Mouse (Mus musculus): ENCODE results near the gene Ifi213. TPM values are rescaled to one million over a fixed set of nuclear protein-coding genes. Genes with fewer than 3 reads are reported as not detected.
"Not testable (repeated sequence)": the region's sequence is repeated elsewhere in the genome, so short reads cannot be mapped to it uniquely, and the experiment has no call there.

Ifi213 gene
- polyA plus RNA-seq (2015; fragmentation: Nextera tagmentation; extraction: Ambion mirVana): not detected in 2 replicates

DNA sequence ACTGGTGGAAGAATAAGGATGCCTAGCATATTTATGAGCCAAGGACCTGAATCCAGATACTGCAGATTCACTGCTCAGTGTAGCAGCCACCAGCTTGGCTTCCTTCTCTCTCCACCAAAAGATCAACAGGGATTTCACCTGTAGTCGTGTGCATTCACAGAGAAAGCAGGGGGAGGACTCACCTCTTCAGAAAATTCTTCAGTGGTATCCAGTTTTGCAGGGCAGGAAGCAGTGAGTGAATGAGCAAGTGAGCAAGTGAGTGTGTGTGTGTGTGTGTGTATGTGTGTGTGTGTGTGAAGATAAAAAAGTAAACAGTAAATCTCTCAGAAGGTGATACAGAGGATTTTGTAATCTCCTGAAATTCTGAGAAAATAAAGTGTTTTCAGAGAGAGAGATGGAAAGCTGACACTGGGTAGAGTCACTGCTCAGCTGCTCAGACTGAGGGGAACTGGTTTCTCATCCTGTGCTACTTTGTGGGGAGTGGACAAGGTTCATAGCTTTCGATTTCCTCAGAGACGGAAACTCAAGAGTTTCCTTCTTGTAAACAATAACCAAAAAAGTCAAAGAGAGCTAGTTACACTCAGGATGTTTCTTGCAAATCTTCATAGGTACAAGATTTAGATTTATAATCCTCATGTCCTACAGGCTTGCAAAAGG lies at the start of gene Ifi213:
Gene Ifi213, minus strand, starts transcription at position 437 of the 657 bp plus-strand sequence.
- H3K4me2 ChIP-seq; H3K36me3 ChIP-seq (ENCODE audit: poor library complexity, severe bottlenecking); H3K9me3 ChIP-seq (replicated peaks); H3K9ac ChIP-seq; ATAC-seq; H3K4me1 ChIP-seq; H3K27me3 ChIP-seq; H3K4me3 ChIP-seq; H3K27ac ChIP-seq: not testable (repeated sequence)
- 84% methylated on average over 3 of the region's 3 CpGs for WGBS

DNA sequence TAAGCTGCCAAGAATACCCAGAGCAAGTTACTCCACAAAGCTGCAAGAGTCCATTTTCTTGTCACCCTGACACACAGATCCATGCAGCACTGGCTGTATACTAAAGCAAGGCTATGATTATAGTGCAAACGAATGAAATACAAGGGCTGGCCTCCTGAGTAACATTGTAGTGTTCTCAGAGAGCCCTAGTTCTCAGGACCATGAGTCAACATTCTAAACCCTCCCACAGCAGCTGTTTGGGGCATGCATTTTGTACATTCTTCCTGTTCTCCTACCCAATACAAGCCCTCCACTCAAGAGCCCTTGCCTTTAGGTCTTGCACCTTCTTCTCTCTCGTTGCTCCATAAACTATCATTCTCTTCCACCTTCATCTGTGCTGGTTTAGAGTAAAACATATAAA lies 46.3 kb upstream of the Ifi213 start:
- no peaks in the 10 kb centered on the region for H3K9me3 ChIP-seq (replicated peaks)
- no peaks in the 10 kb centered on the region for H3K27me3 ChIP-seq
- H3K4me1 ChIP-seq: no peaks in the 10 kb centered on the region
- 69% methylated on average over 2 of the region's 2 CpGs for WGBS
- H3K27ac ChIP-seq: no peak overlapping the region
- H3K4me2 ChIP-seq: no peak overlapping the region
- no peak for ATAC-seq
- no peak overlapping the region for H3K9ac ChIP-seq
- no peaks in the 10 kb centered on the region for H3K36me3 ChIP-seq (ENCODE audit: poor library complexity, severe bottlenecking)
- H3K4me3 ChIP-seq: no peak overlapping the region

DNA sequence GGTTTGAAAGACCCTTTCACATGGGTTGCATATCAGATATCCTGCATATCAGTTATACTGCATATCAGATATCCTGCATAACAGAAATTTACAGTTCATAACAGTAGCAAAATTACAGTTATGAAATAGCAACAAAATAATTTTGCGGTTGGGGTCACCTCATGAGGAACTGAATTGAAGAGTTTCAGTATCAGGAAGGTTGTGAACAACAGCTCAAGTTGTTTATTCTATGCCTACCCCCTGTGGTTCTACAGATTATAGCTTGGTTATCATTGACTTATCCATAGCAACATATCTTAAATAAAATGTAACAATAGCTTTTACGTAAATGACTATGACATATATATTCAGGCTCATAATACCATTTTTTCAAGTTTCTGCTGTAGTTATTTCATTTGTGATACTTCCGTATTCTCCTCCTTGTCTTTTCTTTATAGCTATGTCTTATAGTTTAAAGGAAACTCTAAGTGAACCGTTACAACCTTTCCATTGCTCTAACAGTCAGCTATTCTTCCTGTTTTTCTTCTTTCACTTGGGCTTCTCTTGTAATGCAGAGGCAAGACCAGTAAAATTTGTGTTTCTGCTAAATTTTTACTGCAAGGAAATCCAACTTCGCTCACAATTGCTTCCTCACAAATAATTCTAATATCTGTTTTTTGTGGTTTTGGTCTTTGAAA lies 35.0 kb upstream of the Ifi213 start:
- Histone ChIP-seq H3K27ac (no peak overlapping the region), H3K27me3 (no peaks in the 10 kb centered on the region), H3K4me1 (no peaks in the 10 kb centered on the region), H3K4me3 (no peak overlapping the region), H3K9me3 (replicated peaks) (no peaks in the 10 kb centered on the region), H3K9ac (no peak overlapping the region), H3K4me2 (no peak overlapping the region), H3K36me3 (ENCODE audit: poor library complexity, severe bottlenecking) (no peaks in the 10 kb centered on the region)
- WGBS: 91% methylated on average over 5 of the region's 5 CpGs
- ATAC-seq: no peak

DNA sequence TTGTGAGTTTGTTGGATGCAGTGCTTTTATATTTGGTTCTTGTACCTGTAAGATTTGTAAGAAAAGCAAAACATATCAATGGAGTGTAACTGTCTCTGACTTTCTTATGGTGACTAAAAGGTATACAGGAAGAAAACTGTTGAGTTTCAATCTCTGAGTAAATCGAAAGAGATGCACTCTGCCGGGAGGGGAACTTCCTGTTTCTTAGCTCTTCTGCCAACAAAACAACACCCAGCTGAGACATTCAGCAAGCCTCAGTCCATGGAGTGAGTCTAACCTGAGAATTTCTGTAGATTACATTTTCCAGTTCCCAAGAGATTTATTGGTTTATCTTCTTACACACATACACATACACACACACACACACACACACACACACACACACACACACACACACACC lies 31.5 kb upstream of the Ifi213 start, which contains the start of gene Ifi209:
Gene Ifi209, plus strand, starts transcription at position 296 of the 400 bp plus-strand sequence.
- H3K36me3 ChIP-seq (ENCODE audit: poor library complexity, severe bottlenecking); H3K9me3 ChIP-seq (replicated peaks); ATAC-seq; H3K4me3 ChIP-seq; H3K27me3 ChIP-seq; H3K4me2 ChIP-seq; H3K9ac ChIP-seq; H3K4me1 ChIP-seq; H3K27ac ChIP-seq: not testable (repeated sequence)
- 86% methylated on average over 2 of the region's 2 CpGs for WGBS

DNA sequence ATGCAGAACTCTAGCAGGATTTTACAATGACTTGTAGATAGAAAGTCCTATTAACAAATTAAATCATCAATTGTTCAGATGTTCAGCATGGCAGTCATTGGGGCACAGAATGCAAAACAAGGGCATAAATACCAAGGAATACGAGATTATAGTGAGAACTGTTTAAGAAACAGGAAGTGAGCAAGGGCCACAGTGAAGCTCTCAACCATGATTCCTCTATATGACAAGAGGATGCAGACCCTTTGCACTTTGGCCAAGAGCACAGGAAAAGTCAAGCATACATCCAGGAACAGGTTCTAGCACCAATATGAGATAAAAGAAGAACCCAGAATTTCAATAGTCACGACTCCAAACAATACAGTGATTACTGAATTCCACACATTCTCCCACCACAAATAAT lies 27.6 kb upstream of the Ifi213 start:
- Histone ChIP-seq H3K4me2 (no peak overlapping the region), H3K4me3 (no peak overlapping the region), H3K9ac (no peak overlapping the region), H3K36me3 (ENCODE audit: poor library complexity, severe bottlenecking) (no peaks in the 10 kb centered on the region), H3K9me3 (replicated peaks) (no peaks in the 10 kb centered on the region), H3K27ac (no peak overlapping the region), H3K4me1 (no peaks in the 10 kb centered on the region), H3K27me3 (no peaks in the 10 kb centered on the region)
- WGBS: 76% methylated on average over 2 of the region's 2 CpGs
- no peak for ATAC-seq

DNA sequence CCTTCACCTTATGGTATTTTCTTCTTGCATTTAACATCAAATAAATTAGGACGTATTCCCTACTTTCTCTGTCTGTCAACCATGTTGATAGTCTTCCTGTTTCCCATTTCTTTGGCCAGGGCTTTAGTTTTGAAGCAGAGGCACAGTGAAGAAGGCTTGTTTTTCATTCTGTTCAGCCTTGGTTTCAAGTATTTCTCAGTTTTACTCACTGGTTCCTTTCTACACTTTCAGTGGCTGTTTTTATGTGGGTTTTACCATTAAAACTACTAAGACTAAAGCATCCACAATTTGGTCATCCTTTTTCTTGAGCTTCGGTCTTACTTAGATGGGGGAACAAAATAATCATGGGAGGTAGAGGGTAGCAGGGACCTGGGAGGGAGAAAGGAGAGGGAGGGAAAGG lies 25.0 kb upstream of the Ifi213 start:
- ATAC-seq: no peak
- Histone ChIP-seq H3K4me3 (no peak overlapping the region), H3K9ac (no peak overlapping the region), H3K36me3 (ENCODE audit: poor library complexity, severe bottlenecking) (no peaks in the 10 kb centered on the region), H3K27me3 (no peaks in the 10 kb centered on the region), H3K4me2 (no peak overlapping the region), H3K27ac (no peak overlapping the region), H3K4me1 (no peaks in the 10 kb centered on the region), H3K9me3 (replicated peaks) (no peaks in the 10 kb centered on the region)
- 88% methylated on average over 2 of the region's 2 CpGs for WGBS

DNA sequence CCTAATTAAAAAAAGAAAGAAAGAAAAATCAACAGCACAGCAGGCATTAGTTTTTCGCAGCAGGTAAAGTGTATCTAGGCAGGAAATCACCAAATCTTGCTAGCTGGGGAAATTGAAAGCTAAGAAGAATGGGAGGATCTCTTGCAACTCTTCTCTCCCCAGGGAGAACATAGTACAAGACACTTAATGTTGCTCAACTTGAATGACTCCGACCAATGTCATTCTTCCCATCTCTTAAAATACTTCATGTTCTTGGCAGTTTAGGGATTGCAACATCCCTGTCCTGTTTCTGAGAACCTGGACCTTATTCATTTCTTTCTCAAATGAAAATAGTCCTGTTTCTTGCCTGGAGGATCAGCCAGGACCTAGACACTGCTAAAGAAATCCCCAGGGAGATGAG lies 23.1 kb upstream of the Ifi213 start:
- H3K27me3 ChIP-seq; H3K27ac ChIP-seq; H3K4me3 ChIP-seq; H3K4me2 ChIP-seq; H3K9ac ChIP-seq; H3K4me1 ChIP-seq; H3K36me3 ChIP-seq (ENCODE audit: poor library complexity, severe bottlenecking); H3K9me3 ChIP-seq (replicated peaks); ATAC-seq: not testable (repeated sequence)
- WGBS: 86% methylated on average over 2 of the region's 2 CpGs

DNA sequence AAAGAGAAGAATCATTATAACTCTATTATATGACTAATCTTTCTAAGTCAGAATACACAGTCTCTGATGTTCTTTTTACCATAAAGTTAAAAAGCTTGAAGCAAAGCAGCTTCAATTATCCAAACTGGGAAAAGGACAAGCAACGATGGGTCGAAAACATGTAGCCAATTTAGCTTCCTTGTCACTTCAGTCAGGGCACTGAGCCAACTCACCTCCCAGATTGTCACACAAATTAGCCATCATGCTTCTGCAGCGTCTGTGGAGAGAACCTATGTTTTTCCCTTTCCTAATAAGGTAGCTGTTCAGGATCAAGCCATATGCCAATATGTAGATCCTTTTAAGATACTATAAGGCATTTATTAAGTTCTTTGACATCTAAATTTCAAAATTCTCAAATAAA lies 11.2 kb upstream of the Ifi213 start:
- 42% methylated on average over 3 of the region's 3 CpGs for WGBS
- not testable (repeated sequence) for H3K4me1 ChIP-seq; H3K4me3 ChIP-seq; H3K9me3 ChIP-seq (replicated peaks); H3K9ac ChIP-seq; H3K27me3 ChIP-seq; H3K4me2 ChIP-seq; ATAC-seq; H3K27ac ChIP-seq; H3K36me3 ChIP-seq (ENCODE audit: poor library complexity, severe bottlenecking)

DNA sequence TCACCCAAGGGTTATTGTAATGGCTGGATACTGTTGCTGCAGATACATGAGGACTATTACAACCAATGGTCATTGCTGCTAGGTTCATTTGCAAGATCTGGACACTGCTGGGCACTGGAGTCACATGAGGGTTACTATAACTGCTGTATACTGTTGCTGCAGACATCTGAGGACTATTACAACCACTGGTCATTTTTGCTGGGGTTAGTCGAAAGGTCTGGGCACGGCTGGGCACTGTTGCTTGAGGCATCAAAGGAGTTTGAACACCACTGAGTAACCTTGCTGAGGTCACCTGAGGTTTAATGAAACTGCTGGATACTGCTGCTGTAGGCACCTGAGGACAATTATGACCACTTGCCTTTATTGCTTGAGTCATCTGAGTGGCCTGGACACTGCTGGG lies 9.4 kb downstream of the Ifi213 start:
- WGBS: 81% methylated on average over 2 of the region's 2 CpGs

DNA sequence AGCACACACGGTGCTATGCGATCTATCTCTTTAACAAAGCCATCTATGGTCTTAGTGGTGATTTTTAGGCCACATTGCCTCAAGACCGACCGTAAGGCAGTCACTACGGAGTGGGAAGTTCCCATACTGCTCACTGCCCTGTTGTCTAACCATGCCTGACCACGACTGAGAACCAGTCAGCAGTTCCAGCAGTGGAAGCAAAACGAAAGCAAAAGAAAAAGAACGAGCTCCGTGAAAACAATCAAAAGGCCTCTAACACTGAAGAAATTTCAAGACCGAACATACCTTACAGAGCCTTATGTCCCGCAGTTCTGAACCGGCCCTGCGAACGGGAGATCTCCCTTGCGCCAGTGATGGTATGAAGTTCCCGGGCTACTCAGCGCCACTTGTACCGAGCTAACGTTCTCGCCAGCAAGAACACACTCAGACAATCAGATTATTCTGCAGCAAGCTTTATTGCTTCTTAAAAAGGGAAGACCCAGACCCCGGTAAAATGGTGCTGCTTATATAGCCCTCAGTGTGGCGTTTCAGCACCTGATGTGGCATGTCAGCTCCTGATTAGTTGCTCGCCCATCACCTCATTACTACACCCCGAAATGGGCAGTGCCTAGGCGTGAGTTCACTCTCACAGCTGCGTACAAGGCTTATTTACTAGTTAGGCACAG lies 19.0 kb downstream of the Ifi213 start:
- ATAC-seq: no peak
- H3K27me3 ChIP-seq: no peaks in the 10 kb centered on the region
- 93% methylated on average over 26 of the region's 26 CpGs for WGBS

More for the DNA sequence above, 9.4 kb downstream of the Ifi213 start:
- H3K27me3 ChIP-seq; H3K27ac ChIP-seq; H3K9me3 ChIP-seq (replicated peaks); H3K4me2 ChIP-seq; ATAC-seq; H3K9ac ChIP-seq; H3K4me3 ChIP-seq; H3K4me1 ChIP-seq; H3K36me3 ChIP-seq (ENCODE audit: poor library complexity, severe bottlenecking): not testable (repeated sequence)

DNA sequence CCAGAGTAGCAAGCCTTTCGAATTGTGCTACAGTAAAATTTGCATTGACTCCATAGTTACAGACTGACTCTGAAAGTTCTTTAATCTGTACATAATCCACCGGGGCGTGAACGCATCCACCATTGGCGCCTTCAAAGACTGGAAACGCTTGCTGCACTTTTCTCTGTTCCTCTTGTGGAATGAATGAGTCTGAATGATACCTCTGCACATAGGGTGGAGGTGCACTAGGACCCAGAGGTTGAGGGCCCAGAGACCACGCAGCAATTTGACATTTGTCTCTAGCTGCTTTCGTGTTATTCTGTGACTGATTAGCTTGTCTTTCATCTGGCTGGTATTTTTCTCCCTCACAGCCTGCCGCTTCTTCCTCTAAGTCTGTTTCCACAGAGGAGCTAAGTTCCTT lies 20.0 kb downstream of the Ifi213 start:
- ATAC-seq: no peak
- Histone ChIP-seq H3K9ac (no peak overlapping the region), H3K4me3 (no peak overlapping the region), H3K4me1 (no peaks in the 10 kb centered on the region), H3K9me3 (replicated peaks) (peaks cover 29% of the 10 kb centered on the region), H3K27me3 (no peaks in the 10 kb centered on the region), H3K4me2 (no peak overlapping the region), H3K36me3 (ENCODE audit: poor library complexity, severe bottlenecking) (no peaks in the 10 kb centered on the region), H3K27ac (no peak overlapping the region)
- WGBS: 95% methylated on average over 9 of the region's 9 CpGs

More for the DNA sequence above, 19.0 kb downstream of the Ifi213 start:
- H3K4me1 ChIP-seq: no peaks in the 10 kb centered on the region
- H3K9ac ChIP-seq: no peak overlapping the region
- peaks cover 29% of the 10 kb centered on the region for H3K9me3 ChIP-seq (replicated peaks)
- no peak overlapping the region for H3K27ac ChIP-seq
- no peak overlapping the region for H3K4me3 ChIP-seq
- no peaks in the 10 kb centered on the region for H3K36me3 ChIP-seq (ENCODE audit: poor library complexity, severe bottlenecking)
- H3K4me2 ChIP-seq: no peak overlapping the region

DNA sequence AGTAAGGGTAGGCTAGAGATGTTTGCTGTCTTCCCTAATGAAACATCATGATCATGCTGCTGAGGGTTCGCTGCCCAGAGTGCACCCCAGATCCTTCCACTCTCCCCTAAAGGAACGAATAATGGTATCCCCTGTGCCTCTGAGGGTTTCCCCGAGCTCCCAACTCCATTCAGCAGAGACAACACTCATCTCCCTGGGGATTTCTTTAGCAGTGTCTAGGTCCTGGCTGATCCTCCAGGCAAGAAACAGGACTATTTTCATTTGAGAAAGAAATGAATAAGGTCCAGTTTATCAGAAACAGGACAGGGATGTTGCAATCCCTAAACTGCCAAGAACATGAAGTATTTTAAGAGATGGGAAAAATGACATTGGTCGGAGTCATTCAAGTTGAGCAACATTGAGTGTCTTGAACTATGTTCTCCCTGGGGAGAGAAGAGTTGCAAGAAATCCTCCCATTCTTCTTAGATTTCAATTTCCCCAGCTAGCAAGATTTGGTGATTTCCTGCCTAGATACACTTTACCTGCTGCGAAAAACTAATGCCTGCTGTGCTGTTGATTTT lies 48.5 kb downstream of the Ifi213 start:
- H3K9me3 ChIP-seq (replicated peaks); H3K27me3 ChIP-seq; H3K4me3 ChIP-seq; H3K9ac ChIP-seq; H3K27ac ChIP-seq; ATAC-seq; H3K4me2 ChIP-seq; H3K4me1 ChIP-seq; H3K36me3 ChIP-seq (ENCODE audit: poor library complexity, severe bottlenecking): not testable (repeated sequence)
- WGBS: 81% methylated on average over 5 of the region's 5 CpGs

Data from forebrain, embryonic 13.5 days (tissue).